Mouse (Mus musculus) neural tube, embryonic 15.5 days (tissue): Measurements from ENCODE around the gene Nxn. TPM values are rescaled to one million over a fixed set of nuclear protein-coding genes. Genes with fewer than 3 reads are reported as not detected.

Experiments used
- ATAC-seq: fragments of 200-750 bp; cut with Nextera tagmentation; 2 replicates; pipeline ENCODE4 v1.8.0; 2017; ENCODE audit warnings: mild to moderate bottlenecking, moderate TSS enrichment, moderate library complexity; ENCODE audit not compliant: low FRiP score
- H3K27ac ChIP-seq: fragments of 300-500 bp; sonication (generic); replicated peaks from 2 replicates; pipeline ENCODE4 v1.5.1; 2015; ENCODE audit warnings: mild to moderate bottlenecking, inconsistent platforms
- H3K27me3 ChIP-seq: fragments of 300-500 bp; sonication (generic); replicated peaks from 2 replicates; pipeline ENCODE4 v1.6.1; 2015; ENCODE audit warnings: inconsistent platforms
- H3K36me3 ChIP-seq: fragments of 300-500 bp; sonication (generic); 2 replicates; pipeline ENCODE4 v1.6.1; 2015; ENCODE audit warnings: inconsistent platforms
- H3K4me1 ChIP-seq: fragments of 300-500 bp; sonication (generic); 2 replicates; pipeline ENCODE4 v1.6.1; 2015; ENCODE audit warnings: inconsistent platforms
- H3K4me2 ChIP-seq: fragments of 300-500 bp; sonication (generic); 2 replicates; pipeline ENCODE4 v1.6.1; 2015; ENCODE audit warnings: inconsistent platforms, mild to moderate bottlenecking, moderate library complexity
- H3K4me3 ChIP-seq: fragments of 300-500 bp; sonication (generic); replicated peaks from 2 replicates; pipeline ENCODE4 v1.5.1; 2015; ENCODE audit warnings: mild to moderate bottlenecking, inconsistent platforms
- H3K9ac ChIP-seq: fragments of 300-500 bp; sonication (generic); replicated peaks from 2 replicates; pipeline ENCODE4 v1.6.1; 2015; ENCODE audit warnings: mild to moderate bottlenecking, inconsistent platforms
- H3K9me3 ChIP-seq: fragments of 300-500 bp; sonication (generic); replicated peaks from 2 replicates; pipeline ENCODE4 v1.6.1; 2016; ENCODE audit warnings: inconsistent platforms
- WGBS: fragments of 180-500 bp; shearing (Covaris S2); methylation state at CpG from one replicate; pipeline ENCODE4 v1.1.7; 2015; ENCODE audit warnings: mixed read lengths; 5-methylcytosine and 5-hydroxymethylcytosine counted together
- polyA plus RNA-seq: library from polyadenylated mRNA; unstranded; fragments of >200 nt; fragmentation: Nextera tagmentation; extraction: Ambion mirVana; gene quantifications from 2 replicates; pipeline ENCODE4 v1.2.1, GENCODE M21; 2015

The Nxn gene
- polyA plus RNA-seq, 1 experiment from 2014 or later = 27.3 TPM

DNA sequence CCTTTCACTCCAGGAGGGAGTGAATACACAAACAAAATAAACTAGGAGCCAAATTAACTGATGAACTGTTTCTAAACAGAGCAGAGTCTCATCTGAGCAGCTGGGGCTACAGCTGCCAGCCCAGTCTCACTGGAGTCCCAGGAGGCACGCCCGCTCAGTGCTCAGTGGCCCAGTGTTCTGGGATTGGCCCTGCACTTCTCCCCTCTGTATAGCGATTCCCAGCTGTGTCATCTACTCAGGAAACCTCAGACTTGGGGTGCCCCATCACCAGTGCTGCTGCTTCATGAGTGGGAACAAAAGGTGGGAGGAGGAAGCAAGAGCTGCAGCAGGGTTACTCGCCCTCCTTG is 145.0 kb downstream of the Nxn start:
- WGBS = 56% methylated on average over 4 of the region's 4 CpGs
- no peak for ATAC-seq
- H3K36me3 ChIP-seq = peaks cover 28% of the 10 kb centered on the region
- H3K27ac ChIP-seq = 0 out of 2 replicates have a peak overlapping the region, but pooled peaks have one; percentile 23
- H3K4me2 ChIP-seq = no peak overlapping the region
- H3K4me3 ChIP-seq = no peak overlapping the region
- peaks cover 18% of the 10 kb centered on the region for H3K4me1 ChIP-seq
- no peaks in the 10 kb centered on the region for H3K27me3 ChIP-seq
- H3K9me3 ChIP-seq = no peaks in the 10 kb centered on the region
- H3K9ac ChIP-seq = no peak overlapping the region

DNA sequence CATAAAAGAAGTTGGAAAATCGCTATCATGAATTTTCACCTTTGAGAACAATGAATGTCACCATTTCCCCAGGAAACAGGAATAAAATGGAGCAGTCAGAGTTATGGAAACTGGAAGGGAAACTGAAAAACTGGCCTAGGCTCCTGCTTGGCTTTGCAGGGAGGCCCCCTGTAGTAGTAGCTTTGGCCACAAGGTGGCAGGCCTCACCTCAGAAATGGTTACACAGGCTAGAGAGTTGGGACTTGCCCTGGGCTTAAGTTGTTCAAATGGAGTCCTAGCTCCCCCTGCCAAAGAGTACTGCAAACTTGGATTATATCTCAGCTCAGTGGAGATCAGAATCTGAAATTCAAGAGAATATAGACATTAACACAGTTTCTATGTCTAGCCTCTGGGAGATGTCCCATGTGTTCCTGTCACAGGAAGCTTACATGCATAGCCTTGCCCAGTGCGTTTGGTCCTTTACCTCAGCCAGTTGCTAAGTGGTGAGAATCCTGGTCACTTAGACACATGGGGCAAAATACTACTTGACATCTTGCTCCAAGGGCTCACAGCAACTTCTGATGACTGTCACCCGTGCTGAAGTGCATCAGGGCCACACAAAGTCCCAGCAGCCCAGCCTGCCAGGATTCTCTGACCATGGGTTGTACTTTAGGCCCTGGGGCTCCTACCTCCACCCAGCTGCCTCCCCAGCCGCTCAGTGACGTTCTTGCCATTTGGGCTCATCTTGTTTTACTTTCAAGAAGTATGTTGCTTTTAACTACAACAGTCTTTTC is 145.6 kb downstream of the Nxn start:
- 41% methylated on average over 5 of the region's 5 CpGs for WGBS
- Histone ChIP-seq H3K36me3 (peaks cover 33% of the 10 kb centered on the region), H3K27ac (0 out of 2 replicates have a peak overlapping the region, but pooled peaks have one; percentile 6), H3K4me2 (no peak overlapping the region), H3K4me3 (no peak overlapping the region), H3K9ac (no peak overlapping the region), H3K9me3 (no peaks in the 10 kb centered on the region), H3K4me1 (peaks cover 18% of the 10 kb centered on the region), H3K27me3 (no peaks in the 10 kb centered on the region)
- ATAC-seq = peak; percentile 57; the same call in 1 of the 2 replicates

DNA sequence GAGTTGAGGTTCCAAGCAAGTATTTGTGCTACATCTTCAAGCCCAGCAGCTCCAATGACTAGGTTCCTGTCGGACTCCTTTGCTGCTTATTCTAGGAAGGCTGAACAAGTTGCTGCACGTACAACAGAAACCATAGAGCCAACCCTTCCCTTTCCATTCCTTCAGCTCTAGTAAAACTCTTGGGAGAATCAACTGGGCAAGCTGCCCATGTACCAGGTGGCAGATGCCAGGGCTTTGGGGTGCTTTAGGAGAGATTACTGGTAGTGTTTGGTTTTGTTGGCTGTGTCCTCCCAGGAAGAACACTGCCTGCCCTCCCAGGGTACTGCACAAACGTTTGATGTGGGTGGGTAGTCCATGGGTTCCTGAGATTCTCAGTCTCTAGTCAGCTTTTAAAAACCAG is 146.9 kb downstream of the Nxn start:
- Histone ChIP-seq H3K4me3 (no peak overlapping the region), H3K9me3 (no peaks in the 10 kb centered on the region), H3K36me3 (peaks cover 29% of the 10 kb centered on the region), H3K27ac (no peak overlapping the region), H3K4me1 (peaks cover 18% of the 10 kb centered on the region), H3K9ac (no peak overlapping the region), H3K27me3 (no peaks in the 10 kb centered on the region), H3K4me2 (no peak overlapping the region)
- WGBS = 55% methylated on average over 3 of the region's 3 CpGs
- no peak for ATAC-seq

DNA sequence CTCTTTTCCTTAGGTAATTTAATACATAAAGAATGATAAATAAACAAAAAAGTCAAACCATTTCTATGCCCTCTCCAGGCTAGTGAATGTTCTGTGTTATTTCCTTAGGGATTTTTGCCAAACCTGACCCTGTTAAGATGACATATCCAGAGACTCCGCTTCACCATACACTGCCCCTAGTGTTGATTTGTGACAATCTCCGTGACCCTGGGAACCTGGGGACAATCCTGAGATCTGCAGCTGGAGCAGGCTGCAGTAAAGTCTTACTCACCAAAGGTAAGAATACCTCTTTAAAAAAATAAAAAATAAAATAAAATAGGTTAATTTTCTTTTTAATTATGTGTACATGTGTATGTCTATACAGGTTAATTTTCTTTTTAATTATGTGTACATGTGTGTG is 151.7 kb downstream of the Nxn start:
- Histone ChIP-seq H3K27me3 (no peaks in the 10 kb centered on the region), H3K36me3 (peaks cover 29% of the 10 kb centered on the region), H3K9me3 (no peaks in the 10 kb centered on the region), H3K27ac (no peak overlapping the region), H3K9ac (no peak overlapping the region), H3K4me1 (peaks cover 31% of the 10 kb centered on the region), H3K4me3 (no peak overlapping the region), H3K4me2 (no peak overlapping the region)
- WGBS = 54% methylated on average over 2 of the region's 2 CpGs
- no peak for ATAC-seq

DNA sequence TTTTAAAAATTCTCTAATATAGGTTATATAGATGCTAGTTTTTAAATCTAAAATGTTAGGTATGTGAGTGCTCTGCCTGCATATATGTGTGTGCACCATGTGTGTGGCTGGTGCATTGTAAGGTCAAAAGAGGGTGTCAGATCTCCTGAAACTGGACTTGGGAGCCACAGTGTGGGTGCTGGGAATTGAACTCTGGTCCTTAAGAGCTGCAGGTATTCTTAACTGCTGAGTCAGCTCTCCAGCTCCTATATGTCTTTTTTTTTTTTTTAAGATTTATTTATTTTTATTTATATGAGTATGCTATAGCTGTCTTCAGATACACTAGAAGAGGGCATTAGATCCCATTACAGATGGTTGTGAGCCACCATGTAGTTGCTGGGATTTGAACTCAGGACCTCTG is 152.5 kb downstream of the Nxn start:
- H3K9ac ChIP-seq = no peak overlapping the region
- no peak for ATAC-seq
- no peaks in the 10 kb centered on the region for H3K27me3 ChIP-seq
- no peaks in the 10 kb centered on the region for H3K9me3 ChIP-seq
- H3K4me3 ChIP-seq = no peak overlapping the region
- H3K4me2 ChIP-seq = no peak overlapping the region
- peaks cover 29% of the 10 kb centered on the region for H3K36me3 ChIP-seq
- no peak overlapping the region for H3K27ac ChIP-seq
- peaks cover 37% of the 10 kb centered on the region for H3K4me1 ChIP-seq

DNA sequence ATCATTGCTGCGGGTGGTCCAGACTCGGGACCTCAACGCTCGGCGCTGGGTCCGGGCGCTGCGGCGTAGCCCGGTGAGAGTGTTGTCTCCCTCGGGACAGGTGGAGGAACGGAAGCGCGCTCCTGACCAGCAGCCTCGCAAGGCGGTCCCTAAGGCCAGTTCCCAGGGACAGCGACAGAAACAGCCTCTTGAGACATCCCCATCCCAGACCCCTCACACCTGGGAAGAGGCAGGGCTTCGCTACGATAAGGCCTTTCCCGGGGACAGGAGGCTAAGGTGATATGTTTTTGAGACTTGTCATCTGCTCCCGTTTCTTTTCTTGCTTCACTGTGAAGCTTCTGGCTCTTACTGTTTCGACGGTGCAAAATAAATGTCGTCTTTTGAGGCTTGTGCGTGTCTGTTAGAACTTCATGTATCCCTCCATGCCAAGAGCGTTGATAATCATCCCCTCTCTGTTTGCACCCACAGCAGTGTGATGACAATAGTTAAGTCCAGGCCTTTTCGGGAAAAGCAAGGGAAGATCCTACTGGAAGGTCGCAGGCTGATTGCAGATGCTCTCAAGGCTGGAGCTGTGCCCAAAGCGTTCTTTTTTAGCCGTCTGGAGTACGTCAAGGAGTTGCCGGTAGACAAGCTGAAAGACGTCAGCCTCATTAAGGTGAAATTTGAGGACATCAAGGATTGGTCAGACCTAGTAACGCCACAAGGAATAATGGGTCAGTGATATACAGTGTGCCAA is 155.0 kb downstream of the Nxn start:
- Histone ChIP-seq H3K9me3 (no peaks in the 10 kb centered on the region), H3K4me1 (peaks cover 40% of the 10 kb centered on the region), H3K4me2 (peak overlapping the region; percentile 81), H3K36me3 (peaks cover 26% of the 10 kb centered on the region), H3K9ac (peak overlapping the region; percentile 90), H3K27ac (peak overlapping the region; percentile 90), H3K27me3 (no peaks in the 10 kb centered on the region), H3K4me3 (peak overlapping the region; percentile 95)
- peak; percentile 67 for ATAC-seq
- WGBS = 3% methylated on average over 34 of the region's 34 CpGs

DNA sequence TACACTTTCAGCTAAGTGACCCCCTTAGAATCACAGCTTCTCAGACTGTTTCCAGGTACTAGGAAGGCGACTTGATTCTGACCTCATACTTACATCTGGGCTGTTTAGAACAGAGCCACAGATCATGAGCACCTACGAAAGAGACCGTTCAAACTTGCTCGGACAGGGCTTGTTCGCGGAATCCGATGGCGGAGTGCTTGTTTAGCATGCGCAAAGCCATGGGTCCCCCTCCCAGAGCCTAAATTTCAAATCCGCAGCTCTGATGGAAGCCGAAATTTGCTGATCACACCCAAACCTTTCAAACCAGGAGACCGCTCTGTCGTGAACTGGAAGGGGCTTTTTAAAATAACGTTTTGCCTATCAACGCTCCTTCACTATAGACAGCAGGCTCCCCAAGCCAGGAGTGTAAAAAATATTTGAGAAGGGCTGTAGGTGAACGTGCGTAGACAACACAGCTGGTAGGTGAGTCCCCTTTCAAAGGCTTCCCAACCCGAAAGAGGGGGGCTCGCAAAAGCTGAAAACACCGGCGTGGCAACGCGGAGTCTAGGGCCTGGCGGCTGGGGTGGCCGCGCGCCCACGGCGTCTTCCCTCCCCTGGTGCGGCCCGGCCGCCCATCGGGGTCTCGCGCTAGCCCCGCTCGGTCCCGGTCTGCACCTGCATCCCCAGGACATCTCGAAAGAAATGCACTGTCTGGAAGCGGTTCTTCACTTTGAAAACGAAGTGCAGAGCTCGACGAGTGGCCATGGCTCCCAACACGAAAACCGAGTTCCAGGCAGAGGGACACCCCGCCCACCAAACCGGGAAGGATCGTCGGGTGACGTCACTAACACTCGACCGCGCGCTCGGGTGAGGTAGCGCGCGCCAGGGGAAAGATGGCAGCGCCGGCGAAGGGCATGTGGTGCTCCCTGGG is 155.8 kb downstream of the Nxn start, which contains the start of the genes Mrm3 and Glod4:
TSS of gene Mrm3 (plus strand) at position 815 of the 910 bp plus-strand sequence.
TSS of gene Glod4 (minus strand) at position 825 of the 910 bp plus-strand sequence.
- Histone ChIP-seq H3K4me1 (peaks cover 40% of the 10 kb centered on the region), H3K27me3 (no peaks in the 10 kb centered on the region), H3K36me3 (peaks cover 23% of the 10 kb centered on the region), H3K27ac (peak within 1 kb of the TSS; percentile 90), H3K4me2 (peak within 1 kb of the TSS; percentile 81), H3K9ac (peak within 1 kb of the TSS; percentile 90), H3K4me3 (peak within 1 kb of the TSS; percentile 95), H3K9me3 (no peaks in the 10 kb centered on the region)
- under 1% methylated on average over 60 of the region's 61 CpGs for WGBS
- ATAC-seq = peak; percentile 90

DNA sequence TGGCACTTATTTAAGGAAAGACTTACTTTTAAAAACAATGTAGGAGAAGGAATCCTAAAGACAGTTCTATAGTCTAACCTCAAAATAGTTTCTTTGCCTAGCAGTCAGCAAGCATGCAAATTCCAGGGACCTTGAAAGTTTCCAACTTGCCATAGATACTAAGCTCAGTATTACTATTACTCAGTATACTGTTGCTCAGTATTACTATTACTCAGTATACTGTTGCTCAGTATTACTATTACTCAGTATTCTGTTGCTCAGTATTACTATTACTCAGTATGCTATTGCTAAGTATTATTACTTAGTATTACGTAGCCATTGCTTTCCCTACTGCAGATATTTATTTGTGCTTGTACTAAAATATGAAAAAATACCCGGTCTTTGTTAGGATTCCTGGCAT is 159.2 kb downstream of the Nxn start:
- no peak for ATAC-seq
- no peak overlapping the region for H3K27ac ChIP-seq
- no peak overlapping the region for H3K4me2 ChIP-seq
- H3K27me3 ChIP-seq = no peaks in the 10 kb centered on the region
- peaks cover 45% of the 10 kb centered on the region for H3K36me3 ChIP-seq
- H3K9me3 ChIP-seq = no peaks in the 10 kb centered on the region
- H3K9ac ChIP-seq = no peak overlapping the region
- WGBS = 96% methylated on average over 2 of the region's 2 CpGs
- H3K4me1 ChIP-seq = peaks cover 27% of the 10 kb centered on the region
- H3K4me3 ChIP-seq = no peak overlapping the region

DNA sequence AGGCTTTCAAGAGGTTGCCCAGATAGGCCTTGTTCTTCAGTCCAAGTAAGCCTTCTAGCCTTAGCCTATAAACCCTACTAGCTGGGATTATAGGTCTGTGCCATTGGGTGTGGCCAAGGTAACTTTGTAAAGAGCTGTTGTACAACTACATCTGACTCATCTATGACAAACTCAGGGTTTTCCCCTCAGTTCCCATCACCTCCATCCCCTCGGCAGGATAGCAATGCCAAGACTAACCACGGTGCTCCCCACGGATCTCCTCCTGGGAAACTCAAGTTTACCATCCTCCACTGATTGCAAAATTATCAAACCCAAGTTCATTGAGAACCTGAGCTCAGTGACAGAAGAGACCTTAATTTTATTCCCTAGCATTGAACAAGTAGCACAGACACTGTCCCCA is 162.8 kb downstream of the Nxn start:
- H3K9me3 ChIP-seq = no peaks in the 10 kb centered on the region
- no peaks in the 10 kb centered on the region for H3K27me3 ChIP-seq
- peaks cover 74% of the 10 kb centered on the region for H3K36me3 ChIP-seq
- H3K27ac ChIP-seq = no peak overlapping the region
- H3K4me2 ChIP-seq = no peak overlapping the region
- 91% methylated on average over 3 of the region's 3 CpGs for WGBS
- no peak overlapping the region for H3K4me3 ChIP-seq
- ATAC-seq = no peak
- H3K9ac ChIP-seq = no peak overlapping the region
- H3K4me1 ChIP-seq = no peaks in the 10 kb centered on the region

DNA sequence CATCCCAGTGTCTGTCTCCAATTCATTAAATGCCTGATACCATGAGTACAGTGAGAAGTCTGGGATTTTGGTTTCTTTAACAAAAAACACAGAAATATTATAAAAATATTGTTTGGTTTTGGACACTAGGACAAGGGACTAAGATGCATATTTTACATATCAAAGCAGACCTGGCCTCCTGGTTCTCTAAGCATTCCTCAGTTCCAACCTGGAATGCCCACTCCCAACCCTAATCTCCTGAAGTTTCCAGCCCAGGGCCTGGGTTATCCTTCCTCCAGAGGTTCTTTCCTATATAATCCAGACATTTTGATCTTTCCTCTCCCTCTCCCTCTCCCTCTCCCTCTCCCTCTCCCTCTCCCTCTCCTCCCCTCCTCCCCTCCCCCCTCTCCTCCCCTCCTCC is 173.9 kb downstream of the Nxn start:
- Histone ChIP-seq H3K4me3 (no peak overlapping the region), H3K27me3 (no peaks in the 10 kb centered on the region), H3K27ac (no peak overlapping the region), H3K36me3 (peaks cover 45% of the 10 kb centered on the region), H3K9me3 (no peaks in the 10 kb centered on the region), H3K4me1 (no peaks in the 10 kb centered on the region), H3K4me2 (no peak overlapping the region), H3K9ac (no peak overlapping the region)
- no peak for ATAC-seq

DNA sequence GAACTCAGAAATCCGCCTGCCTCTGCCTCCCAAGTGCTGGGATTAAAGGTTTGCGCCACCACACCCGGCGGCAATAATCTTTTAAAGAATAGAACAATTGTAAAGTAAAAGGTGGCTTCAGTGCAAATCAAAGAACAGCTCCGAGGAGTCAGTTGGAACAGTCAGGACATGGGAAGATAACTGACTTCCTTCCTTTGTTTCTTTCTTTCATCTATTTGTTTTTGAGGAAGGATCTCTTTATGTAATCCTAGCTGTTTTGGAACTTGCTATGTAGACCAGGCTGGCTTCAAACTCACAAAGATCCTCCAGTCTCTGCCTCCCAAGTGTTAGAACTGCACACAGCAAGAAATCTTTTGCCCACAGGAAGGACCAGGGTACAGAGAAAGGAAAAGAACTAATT is 174.3 kb downstream of the Nxn start:
- Histone ChIP-seq H3K27ac (no peak overlapping the region), H3K27me3 (no peaks in the 10 kb centered on the region), H3K4me2 (no peak overlapping the region), H3K4me3 (no peak overlapping the region), H3K36me3 (peaks cover 47% of the 10 kb centered on the region), H3K4me1 (no peaks in the 10 kb centered on the region), H3K9ac (no peak overlapping the region), H3K9me3 (no peaks in the 10 kb centered on the region)
- no peak for ATAC-seq
- WGBS = 95% methylated on average over 5 of the region's 5 CpGs
